Mouse (Mus musculus) liver, embryonic 13.5 days (tissue): Measurements from ENCODE around the gene Il12rb2. TPM values are rescaled to one million over a fixed set of nuclear protein-coding genes. Genes with fewer than 3 reads are reported as not detected.

Experiments used
- ATAC-seq: fragments of 200-750 bp; cut with Nextera tagmentation; 2 replicates; pipeline ENCODE4 v1.8.0; 2017; ENCODE audit warnings: low read depth, mild to moderate bottlenecking, moderate number of reproducible peaks, moderate library complexity
- DNase-seq: peaks from one replicate; pipeline ENCODE4 v3.0.0; 2022
- H3K27ac ChIP-seq: fragments of 300-500 bp; sonication (generic); 2 replicates; pipeline ENCODE4 v1.5.1; 2015; ENCODE audit warnings: moderate library complexity, mild to moderate bottlenecking, inconsistent platforms
- H3K27me3 ChIP-seq: fragments of 300-500 bp; sonication (generic); 2 replicates; pipeline ENCODE4 v1.6.1; 2015; ENCODE audit warnings: mild to moderate bottlenecking, inconsistent platforms
- H3K36me3 ChIP-seq: fragments of 300-500 bp; sonication (generic); 2 replicates; pipeline ENCODE4 v1.6.1; 2015; ENCODE audit warnings: mild to moderate bottlenecking, inconsistent platforms
- H3K4me1 ChIP-seq: fragments of 300-500 bp; sonication (generic); replicated peaks from 2 replicates; pipeline ENCODE4 v1.6.1; 2015; ENCODE audit warnings: inconsistent platforms
- H3K4me2 ChIP-seq: fragments of 300-500 bp; sonication (generic); 2 replicates; pipeline ENCODE4 v1.6.1; 2015; ENCODE audit warnings: inconsistent platforms, mild to moderate bottlenecking, moderate library complexity
- H3K4me3 ChIP-seq: fragments of 300-500 bp; sonication (generic); replicated peaks from 2 replicates; pipeline ENCODE4 v1.5.1; 2015; ENCODE audit warnings: mild to moderate bottlenecking, inconsistent platforms
- H3K9ac ChIP-seq: fragments of 300-500 bp; sonication (generic); 2 replicates; pipeline ENCODE4 v1.6.1; 2015; ENCODE audit warnings: mild to moderate bottlenecking, inconsistent platforms
- H3K9me3 ChIP-seq: fragments of 300-500 bp; sonication (generic); replicated peaks from 2 replicates; pipeline ENCODE4 v1.6.1; 2016; ENCODE audit warnings: inconsistent platforms
- WGBS: fragments of 180-500 bp; shearing (Covaris S2); methylation state at CpG from one replicate; pipeline ENCODE4 v1.1.7; 2015; ENCODE audit not compliant: insufficient replicate concordance; 5-methylcytosine and 5-hydroxymethylcytosine counted together
- polyA plus RNA-seq: library from polyadenylated mRNA; unstranded; fragments of >200 nt; fragmentation: Nextera tagmentation; extraction: Ambion mirVana; gene quantifications from 2 replicates; pipeline ENCODE4 v1.2.1, GENCODE M21; 2015

Il12rb2 gene
- polyA plus RNA-seq, 1 experiment from 2014 or later = 0.10 TPM

DNA sequence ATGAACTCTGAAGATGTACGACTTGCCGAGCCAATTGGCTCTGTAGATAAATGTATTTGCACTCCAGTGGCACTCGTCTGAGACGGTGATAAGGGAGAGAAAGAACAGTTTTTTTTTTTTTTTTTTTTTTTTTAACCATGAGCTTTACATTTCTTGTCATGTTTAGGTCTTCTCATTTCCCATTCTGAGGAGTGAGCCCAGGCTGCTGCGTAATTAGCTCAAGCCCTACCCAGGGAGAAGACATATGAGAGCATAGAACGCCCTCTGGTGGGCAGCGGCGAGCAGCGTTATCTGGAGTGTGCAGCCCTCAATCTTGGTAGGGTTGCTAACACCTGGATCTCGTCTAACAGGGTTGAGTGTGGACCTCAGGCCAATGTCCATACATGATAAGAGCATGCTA is 57.5 kb downstream of the Il12rb2 start:
- no peak overlapping the region for H3K4me3 ChIP-seq
- H3K27me3 ChIP-seq = no peaks in the 10 kb centered on the region
- H3K9me3 ChIP-seq = no peaks in the 10 kb centered on the region
- 16% methylated on average over 10 of the region's 10 CpGs for WGBS
- H3K9ac ChIP-seq = no peak overlapping the region
- H3K4me2 ChIP-seq = 0 out of 2 replicates have a peak overlapping the region, but pooled peaks have one; percentile 6
- DNase-seq = peak; percentile 60
- peak; percentile 87 for ATAC-seq
- H3K4me1 ChIP-seq = peaks cover 9% of the 10 kb centered on the region
- H3K27ac ChIP-seq = no peak overlapping the region
- no peaks in the 10 kb centered on the region for H3K36me3 ChIP-seq

DNA sequence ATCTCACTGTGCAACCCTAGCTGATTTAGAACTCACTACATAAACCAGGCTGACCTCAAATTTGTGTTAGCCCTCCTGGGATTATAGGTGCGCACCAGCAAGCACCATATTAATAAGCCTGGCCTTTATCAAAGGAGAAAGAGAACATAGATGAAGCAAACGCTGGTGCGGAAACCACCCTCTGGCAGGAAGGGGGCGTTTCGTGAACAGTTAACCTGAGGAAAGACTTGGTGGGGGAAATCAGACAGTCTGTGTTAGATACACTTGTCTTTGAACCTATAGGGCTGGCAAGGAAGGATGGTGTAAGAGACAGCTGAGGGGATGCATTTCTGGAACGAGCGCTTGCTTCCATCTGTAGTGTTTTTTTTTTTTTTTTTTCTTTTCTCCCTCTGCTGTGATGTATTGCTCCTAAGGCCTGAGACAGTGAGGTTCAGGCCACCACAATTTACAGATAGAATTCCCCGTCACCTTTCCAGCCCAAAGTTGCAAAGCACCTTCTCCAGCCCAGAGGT is 58.1 kb downstream of the Il12rb2 start:
- 71% methylated on average over 8 of the region's 8 CpGs for WGBS
- H3K4me2 ChIP-seq = 0 out of 2 replicates have a peak overlapping the region, but pooled peaks have one; percentile 6

DNA sequence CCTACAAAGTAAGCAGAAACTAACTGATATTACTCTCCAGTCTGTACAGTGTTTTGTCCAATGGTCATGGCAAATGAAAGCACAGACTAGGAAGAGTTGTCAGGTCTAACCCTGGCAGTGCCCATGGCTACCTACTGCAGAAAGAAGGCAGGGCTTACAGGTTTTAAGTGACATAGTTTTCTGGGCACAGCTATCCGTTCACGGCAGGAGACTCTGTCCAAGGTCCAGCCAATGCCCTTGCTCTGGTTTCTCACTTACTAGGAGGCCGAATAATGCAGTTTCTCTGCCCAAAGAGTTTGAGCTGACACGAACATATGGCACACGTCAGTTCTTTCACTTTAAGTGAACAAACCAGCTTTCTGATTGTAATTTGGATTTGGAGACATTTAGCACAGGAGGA is 58.9 kb downstream of the Il12rb2 start:
- no peak for DNase-seq
- H3K4me1 ChIP-seq = peaks cover 9% of the 10 kb centered on the region
- no peak overlapping the region for H3K27ac ChIP-seq
- WGBS = 68% methylated on average over 5 of the region's 5 CpGs
- no peak overlapping the region for H3K4me3 ChIP-seq
- H3K9me3 ChIP-seq = no peaks in the 10 kb centered on the region
- ATAC-seq = no peak
- no peaks in the 10 kb centered on the region for H3K36me3 ChIP-seq
- H3K4me2 ChIP-seq = no peak overlapping the region
- no peaks in the 10 kb centered on the region for H3K27me3 ChIP-seq
- H3K9ac ChIP-seq = no peak overlapping the region

More for the DNA sequence above, 58.1 kb downstream of the Il12rb2 start:
- no peak for ATAC-seq
- no peaks in the 10 kb centered on the region for H3K9me3 ChIP-seq
- no peak overlapping the region for H3K9ac ChIP-seq
- H3K27ac ChIP-seq = no peak overlapping the region
- no peak overlapping the region for H3K4me3 ChIP-seq
- H3K27me3 ChIP-seq = no peaks in the 10 kb centered on the region
- no peaks in the 10 kb centered on the region for H3K36me3 ChIP-seq
- DNase-seq = no peak
- peaks cover 9% of the 10 kb centered on the region for H3K4me1 ChIP-seq

DNA sequence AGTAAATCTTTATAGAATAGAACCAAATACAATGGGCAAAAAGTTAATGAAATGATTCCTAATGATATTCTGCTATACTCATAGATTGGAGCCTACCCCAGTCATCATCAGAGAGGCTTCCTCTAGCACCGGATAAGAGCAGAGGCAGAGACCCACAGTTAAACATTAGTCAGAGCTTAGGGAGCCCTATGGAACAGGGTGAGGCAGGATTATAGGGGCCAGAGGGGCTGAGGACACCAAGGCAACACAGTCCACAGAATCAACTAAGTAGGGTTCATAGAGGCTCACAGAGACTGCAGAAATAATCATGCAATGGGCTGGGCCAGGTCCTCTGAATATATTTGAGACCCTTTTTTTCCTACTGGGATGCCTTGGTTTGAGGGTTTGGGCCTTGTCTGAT is 61.3 kb downstream of the Il12rb2 start:
- Histone ChIP-seq H3K4me3 (no peak overlapping the region), H3K27ac (no peak overlapping the region), H3K9me3 (no peaks in the 10 kb centered on the region), H3K4me2 (no peak overlapping the region), H3K9ac (no peak overlapping the region), H3K27me3 (no peaks in the 10 kb centered on the region), H3K36me3 (no peaks in the 10 kb centered on the region), H3K4me1 (peaks cover 9% of the 10 kb centered on the region)
- no peak for ATAC-seq
- no peak for DNase-seq
- 65% methylated on average over 1 of the region's 1 CpGs for WGBS

DNA sequence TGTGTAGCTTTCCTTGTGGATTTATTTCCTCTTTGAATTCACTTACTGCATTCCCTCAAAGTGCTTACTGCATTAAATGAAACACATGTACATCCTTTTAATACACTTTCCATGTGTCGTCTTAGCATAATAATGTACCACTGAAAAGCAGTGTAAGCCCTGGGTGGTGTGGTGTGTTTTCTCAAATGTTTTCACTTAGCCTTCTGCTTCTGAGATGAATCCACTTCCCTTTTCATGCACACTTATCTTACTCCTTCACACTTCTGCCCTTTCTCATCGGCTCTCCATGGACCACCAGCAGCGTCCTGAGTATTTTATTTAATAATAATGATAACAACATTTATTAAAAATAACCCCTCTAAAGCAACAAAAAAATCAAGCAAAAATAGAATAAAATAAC is 66.2 kb downstream of the Il12rb2 start:
- Histone ChIP-seq H3K9me3 (no peaks in the 10 kb centered on the region), H3K36me3 (no peaks in the 10 kb centered on the region), H3K27me3 (no peaks in the 10 kb centered on the region), H3K4me3 (no peak overlapping the region), H3K4me2 (no peak overlapping the region), H3K9ac (no peak overlapping the region), H3K4me1 (no peaks in the 10 kb centered on the region), H3K27ac (no peak overlapping the region)
- DNase-seq = no peak
- no peak for ATAC-seq
- 32% methylated on average over 3 of the region's 3 CpGs for WGBS

DNA sequence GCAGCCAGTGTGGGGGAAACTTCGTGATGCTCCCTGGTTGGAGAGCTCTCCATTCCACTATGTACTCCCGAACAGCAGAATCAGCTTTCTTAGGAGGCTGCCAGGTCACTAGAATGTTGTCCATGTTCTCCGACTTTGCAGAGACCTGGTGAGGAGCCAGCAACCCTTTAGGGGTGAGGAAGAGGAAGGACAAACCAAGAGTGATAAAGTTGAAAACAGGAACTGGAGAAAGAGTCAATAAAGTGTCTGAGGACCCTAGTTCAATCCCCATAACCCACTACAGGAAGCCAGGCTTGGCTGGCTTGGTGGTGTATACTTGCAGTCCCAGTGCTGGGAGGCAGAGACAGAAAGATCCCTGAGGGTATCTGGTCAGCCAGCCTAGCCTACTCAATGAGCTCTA is 67.0 kb downstream of the Il12rb2 start:
- no peak overlapping the region for H3K27ac ChIP-seq
- no peaks in the 10 kb centered on the region for H3K36me3 ChIP-seq
- 52% methylated on average over 3 of the region's 3 CpGs for WGBS
- H3K27me3 ChIP-seq = no peaks in the 10 kb centered on the region
- H3K9me3 ChIP-seq = no peaks in the 10 kb centered on the region
- DNase-seq (no peak), ATAC-seq (no peak)
- H3K4me3 ChIP-seq = no peak overlapping the region
- no peaks in the 10 kb centered on the region for H3K4me1 ChIP-seq
- no peak overlapping the region for H3K4me2 ChIP-seq
- no peak overlapping the region for H3K9ac ChIP-seq

DNA sequence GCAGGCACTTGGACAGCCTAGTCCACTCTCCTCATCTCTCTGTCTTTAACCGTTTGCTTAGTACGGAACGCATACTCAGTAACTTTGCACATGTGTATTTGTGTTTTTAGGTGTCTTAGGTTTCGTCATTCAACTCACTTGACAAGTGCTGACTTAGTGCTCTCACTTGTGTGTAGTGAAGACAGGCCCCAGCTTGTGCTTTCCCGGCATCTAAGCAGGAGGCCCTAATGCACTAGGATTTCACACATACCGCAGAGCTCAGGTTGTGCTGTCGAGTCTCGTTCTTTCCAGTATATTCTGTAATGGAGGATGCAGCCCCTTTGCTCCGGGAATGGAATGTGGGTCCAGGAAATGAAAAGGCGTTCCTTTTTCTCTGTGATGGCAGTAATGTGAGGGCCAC is 72.8 kb downstream of the Il12rb2 start:
- Histone ChIP-seq H3K27me3 (no peaks in the 10 kb centered on the region), H3K9me3 (no peaks in the 10 kb centered on the region), H3K4me1 (0 out of 2 replicates have a peak, but pooled peaks cover 10% of the 10 kb centered on the region), H3K4me3 (no peak overlapping the region), H3K36me3 (no peaks in the 10 kb centered on the region), H3K4me2 (no peak overlapping the region), H3K27ac (no peak overlapping the region), H3K9ac (no peak overlapping the region)
- WGBS = 81% methylated on average over 10 of the region's 10 CpGs
- DNase-seq = no peak
- ATAC-seq = no peak

DNA sequence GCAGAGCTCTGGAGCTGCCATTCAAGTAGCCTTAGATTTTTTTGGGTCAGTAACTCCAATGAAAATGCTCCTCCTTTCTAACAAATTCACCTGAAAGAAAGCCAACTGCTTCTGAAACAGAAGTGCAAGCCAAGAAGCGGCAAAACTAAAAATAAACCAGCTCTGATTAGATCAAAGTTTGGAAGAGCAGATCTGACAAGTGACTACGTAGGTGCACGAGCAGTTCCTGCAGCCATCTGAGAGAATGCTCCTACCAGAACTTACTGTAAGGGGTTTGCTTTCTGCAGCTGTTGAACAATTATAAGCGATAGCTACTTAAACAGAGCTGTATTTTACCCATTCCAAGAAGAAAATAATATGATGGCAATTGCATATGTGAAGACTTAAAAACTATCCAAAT is 73.5 kb downstream of the Il12rb2 start:
- Histone ChIP-seq H3K36me3 (no peaks in the 10 kb centered on the region), H3K4me1 (0 out of 2 replicates have a peak, but pooled peaks cover 10% of the 10 kb centered on the region), H3K27me3 (no peaks in the 10 kb centered on the region), H3K9ac (no peak overlapping the region), H3K4me3 (no peak overlapping the region), H3K9me3 (no peaks in the 10 kb centered on the region), H3K4me2 (no peak overlapping the region), H3K27ac (no peak overlapping the region)
- DNase-seq (no peak), ATAC-seq (no peak)
- WGBS = 72% methylated on average over 4 of the region's 4 CpGs

DNA sequence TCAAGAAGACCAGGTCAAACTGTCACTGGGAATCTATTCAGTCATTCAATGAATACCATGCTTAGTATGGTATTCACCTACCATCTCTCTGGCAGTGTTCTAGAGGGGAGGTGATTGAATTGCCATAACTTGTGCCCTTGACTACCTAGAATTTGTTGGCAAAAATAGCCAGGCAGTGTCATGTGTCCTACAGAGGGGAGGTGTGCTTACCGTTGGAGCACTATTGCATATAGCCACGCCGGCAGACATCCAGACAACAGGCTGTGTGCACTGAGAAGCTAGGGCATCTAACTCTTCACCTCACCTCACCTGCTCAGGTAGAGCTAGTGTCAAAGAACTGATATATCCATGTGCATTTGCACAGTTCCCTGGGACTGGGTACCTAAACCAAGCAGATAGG is 74.8 kb downstream of the Il12rb2 start:
- Histone ChIP-seq H3K27ac (no peak overlapping the region), H3K27me3 (no peaks in the 10 kb centered on the region), H3K9ac (no peak overlapping the region), H3K9me3 (no peaks in the 10 kb centered on the region), H3K4me1 (0 out of 2 replicates have a peak, but pooled peaks cover 10% of the 10 kb centered on the region), H3K4me2 (no peak overlapping the region), H3K4me3 (no peak overlapping the region), H3K36me3 (no peaks in the 10 kb centered on the region)
- 83% methylated on average over 3 of the region's 3 CpGs for WGBS
- ATAC-seq = no peak
- no peak for DNase-seq

DNA sequence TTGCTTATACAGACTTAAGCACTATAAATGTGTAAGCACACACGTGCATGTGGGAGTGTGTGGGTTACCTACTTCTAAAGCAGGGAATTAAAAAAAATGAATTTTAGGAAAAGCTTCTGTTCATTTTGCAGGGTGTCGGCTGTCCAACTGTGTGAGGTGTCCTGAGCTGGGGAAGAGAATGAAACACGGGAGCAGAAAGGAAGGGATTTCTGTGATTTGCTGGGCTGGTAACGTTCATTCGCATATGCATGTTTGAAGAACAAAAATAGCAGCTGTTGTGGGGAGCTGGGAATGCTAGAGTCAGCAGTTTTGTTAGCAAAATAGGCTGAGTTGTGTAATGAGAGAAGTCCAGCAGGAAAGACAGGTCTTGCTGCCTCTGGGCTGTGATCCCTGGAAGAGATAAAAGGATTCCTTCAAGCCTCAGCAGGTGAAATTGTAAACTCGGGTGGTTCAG is 75.3 kb downstream of the Il12rb2 start:
- Histone ChIP-seq H3K4me2 (no peak overlapping the region), H3K9ac (no peak overlapping the region), H3K27ac (no peak overlapping the region), H3K9me3 (no peaks in the 10 kb centered on the region), H3K4me3 (no peak overlapping the region), H3K36me3 (no peaks in the 10 kb centered on the region), H3K27me3 (no peaks in the 10 kb centered on the region), H3K4me1 (0 out of 2 replicates have a peak, but pooled peaks cover 10% of the 10 kb centered on the region)
- ATAC-seq (0 out of 2 replicates have a peak, but pooled peaks have one; percentile 27), DNase-seq (no peak)
- WGBS = 60% methylated on average over 6 of the region's 6 CpGs

DNA sequence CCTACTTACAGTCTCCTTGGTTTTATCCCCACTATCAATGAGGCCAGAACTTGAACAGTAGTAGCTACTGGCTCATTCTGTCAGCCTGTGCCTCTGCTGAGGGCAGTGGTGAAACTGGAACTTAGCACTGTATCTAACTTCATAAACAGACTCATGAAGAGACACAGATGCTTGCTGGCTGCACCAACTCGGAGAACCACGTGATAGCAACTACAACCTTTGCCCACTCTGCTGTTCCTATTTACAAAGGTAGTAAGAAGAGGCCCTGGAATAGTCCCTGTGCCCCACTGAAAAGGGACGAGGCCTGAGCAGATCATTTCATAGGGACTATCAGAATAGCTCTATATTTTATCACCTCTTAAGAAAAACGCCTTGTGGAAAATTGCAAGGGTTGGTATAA is 75.7 kb downstream of the Il12rb2 start:
- no peak overlapping the region for H3K4me3 ChIP-seq
- H3K27ac ChIP-seq = no peak overlapping the region
- H3K9me3 ChIP-seq = no peaks in the 10 kb centered on the region
- no peak for DNase-seq
- H3K36me3 ChIP-seq = no peaks in the 10 kb centered on the region
- H3K4me1 ChIP-seq = 0 out of 2 replicates have a peak, but pooled peaks cover 10% of the 10 kb centered on the region
- H3K4me2 ChIP-seq = no peak overlapping the region
- no peaks in the 10 kb centered on the region for H3K27me3 ChIP-seq
- 61% methylated on average over 4 of the region's 4 CpGs for WGBS
- ATAC-seq = peak; percentile 70
- H3K9ac ChIP-seq = no peak overlapping the region

DNA sequence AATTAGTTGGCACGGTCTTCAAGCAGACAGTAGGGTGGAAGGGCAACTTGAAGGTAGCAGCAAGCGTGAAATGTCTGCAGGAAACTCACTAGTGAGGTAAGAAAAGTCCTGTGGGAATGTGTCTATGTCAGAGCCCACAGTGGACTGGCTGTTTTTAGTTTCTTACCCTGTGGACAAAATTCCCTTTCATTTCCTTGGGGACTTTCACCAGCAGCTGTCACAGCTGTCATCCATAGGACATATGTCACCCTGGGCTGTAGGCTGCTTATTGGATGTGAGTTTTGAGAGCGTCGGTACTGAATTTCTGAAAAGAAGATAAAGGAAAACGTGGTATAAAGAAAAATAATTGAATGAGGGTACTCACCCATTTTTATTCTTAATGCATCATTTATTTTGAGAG is 77.2 kb downstream of the Il12rb2 start:
- Histone ChIP-seq H3K27ac (no peak overlapping the region), H3K27me3 (no peaks in the 10 kb centered on the region), H3K4me2 (no peak overlapping the region), H3K9me3 (no peaks in the 10 kb centered on the region), H3K4me3 (no peak overlapping the region), H3K36me3 (no peaks in the 10 kb centered on the region), H3K9ac (no peak overlapping the region), H3K4me1 (peaks cover 10% of the 10 kb centered on the region; the same call in 1 of the 2 replicates)
- ATAC-seq = no peak
- DNase-seq = no peak
- WGBS = 82% methylated on average over 5 of the region's 5 CpGs
